Mouse (Mus musculus): ENCODE results near the gene Olfr1122. TPM values are rescaled to one million over a fixed set of nuclear protein-coding genes. Genes with fewer than 3 reads are reported as not detected.
A peak's percentile ranks its signal among the peaks of the same experiment; 100 is the strongest.
"Not testable (repeated sequence)": the region's sequence is repeated elsewhere in the genome, so short reads cannot be mapped to it uniquely, and the experiment has no call there.

Olfr1122 gene
- total RNA-seq (2021) = under 1 TPM in 1 of 2 experiments, not detected in 1; 0.14 TPM

- DNase-seq (ENCODE audit: low spot score in 2 of 2) = no peak
- intact Hi-C loops (cut with DNase I) = no loop called here
Observed at GRCm38 (mm10) chr2:87385549-87385948, at the start of gene Olfr1122. Olfr1122 (plus strand) TSS chr2:87385849.

- intact Hi-C loops (cut with DNase I) = no loop called here
- DNase-seq (ENCODE audit: low spot score in 2 of 2) = no peak
Observed at GRCm38 (mm10) chr2:87354515-87354914, 31.1 kb upstream of the Olfr1122 start, which contains the start of gene Olfr1120. Olfr1120 (plus strand) TSS chr2:87354815.

GRCm38 (mm10) chr2:87360121-87360520 is 25.5 kb upstream of the Olfr1122 start:
- DNase-seq (ENCODE audit: low spot score in 2 of 2); intact Hi-C loops (cut with DNase I): not testable (repeated sequence)

- intact Hi-C loops (cut with DNase I) = no loop called here
- DNase-seq (ENCODE audit: low spot score in 2 of 2) = no peak
Observed at GRCm38 (mm10) chr2:87369595-87369994, 16.1 kb upstream of the Olfr1122 start, which contains the start of gene Olfr1121. Olfr1121 (plus strand) TSS chr2:87369895.

- intact Hi-C loops (cut with DNase I) = no loop called here
Observed at GRCm38 (mm10) chr2:87371726-87372125, 13.9 kb upstream of the Olfr1122 start.

GRCm38 (mm10) chr2:87383935-87384334 is 1.7 kb upstream of the Olfr1122 start:
- DNase-seq (ENCODE audit: low spot score in 2 of 2) = no peak
- intact Hi-C loops (cut with DNase I) = no loop called here

More at GRCm38 (mm10) chr2:87371726-87372125, 13.9 kb upstream of the Olfr1122 start:
- DNase-seq (ENCODE audit: low spot score in 2 of 2) = no peak

- peak in 1 of 2 experiments; percentile 1 for DNase-seq (ENCODE audit: low spot score in 2 of 2)
- intact Hi-C loops (cut with DNase I) = loop anchor here (10.0 kb wide), 1 partner anchor 381 kb away; the partner anchor contains the start of gene Olfr152
Observed at GRCm38 (mm10) chr2:87393605-87394004, 8.0 kb downstream of the Olfr1122 start.

- DNase-seq (ENCODE audit: low spot score in 2 of 2) = peak; percentile 9 to 16
- intact Hi-C loops (cut with DNase I) = loop anchor here (10.0 kb wide), 1 partner anchor 380 kb away; the partner anchor contains the start of gene Olfr152
Observed at GRCm38 (mm10) chr2:87394686-87395085, 9.0 kb downstream of the Olfr1122 start.

- intact Hi-C loops (cut with DNase I) = no loop called here
- no peak for DNase-seq (ENCODE audit: low spot score in 2 of 2)
Observed at GRCm38 (mm10) chr2:87416335-87416734, 30.7 kb downstream of the Olfr1122 start, which contains the start of gene Olfr1123. Olfr1123 (plus strand) TSS chr2:87416635.

GRCm38 (mm10) chr2:87429975-87430374 is 44.3 kb downstream of the Olfr1122 start, which contains the start of gene Olfr1124:
Olfr1124 (plus strand) TSS chr2:87430275.
- intact Hi-C loops (cut with DNase I) = no loop called here

GRCm38 (mm10) chr2:87437731-87438130 is 52.1 kb downstream of the Olfr1122 start:
- DNase-seq (ENCODE audit: low spot score in 2 of 2) = no peak
- intact Hi-C loops (cut with DNase I) = no loop called here

More at GRCm38 (mm10) chr2:87429975-87430374, 44.3 kb downstream of the Olfr1122 start, which contains the start of gene Olfr1124:
- DNase-seq (ENCODE audit: low spot score in 2 of 2) = no peak

Other genes with a start within 250 kb of the Olfr1122 start
- not detected for gene Olfr1110, start 245.5 kb upstream of the Olfr1122 start, total RNA-seq (2021)
- gene Olfr1111, start 233.2 kb upstream of the Olfr1122 start, total RNA-seq (2021) = not detected
- gene Olfr1112, start 198.1 kb upstream of the Olfr1122 start, total RNA-seq (2021) = not detected
- not detected for gene Olfr1113, start 176.9 kb upstream of the Olfr1122 start, total RNA-seq (2021)
- not detected for gene Olfr1115, start 137.8 kb upstream of the Olfr1122 start, total RNA-seq (2021)
- not detected for gene Olfr1116, start 118.3 kb upstream of the Olfr1122 start, total RNA-seq (2021)
- not detected for gene Olfr1118, start 78.3 kb upstream of the Olfr1122 start, total RNA-seq (2021)
- gene Olfr1120, start 31.0 kb upstream of the Olfr1122 start, total RNA-seq (2021) = not detected
- gene Olfr1121, start 16.0 kb upstream of the Olfr1122 start, total RNA-seq (2021) = not detected
- gene Olfr1123, start 30.8 kb downstream of the Olfr1122 start, total RNA-seq (2021) = not detected
- not detected for gene Olfr1124, start 44.4 kb downstream of the Olfr1122 start, total RNA-seq (2021)
- not detected for gene Olfr1126, start 68.1 kb downstream of the Olfr1122 start, total RNA-seq (2021)
- not detected for gene Pramel7, start 111.2 kb downstream of the Olfr1122 start, total RNA-seq (2021)
- gene Pramel6, start 120.7 kb downstream of the Olfr1122 start, total RNA-seq (2021) = not detected
- gene Olfr153, start 145.9 kb downstream of the Olfr1122 start, total RNA-seq (2021) = not detected
- gene Olfr1128, start 159.7 kb downstream of the Olfr1122 start, total RNA-seq (2021) = not detected
- not detected for gene Olfr1129, start 188.1 kb downstream of the Olfr1122 start, total RNA-seq (2021)
- gene Olfr1130, start 220.4 kb downstream of the Olfr1122 start, total RNA-seq (2021) = not detected
- gene Olfr1131, start 241.3 kb downstream of the Olfr1122 start, total RNA-seq (2021) = not detected